Mouse (Mus musculus) midbrain, embryonic 14.5 days (tissue): ENCODE measurements around the gene Nav1. TPM values are rescaled to one million over a fixed set of nuclear protein-coding genes. Genes with fewer than 3 reads are reported as not detected.
A peak's percentile ranks its signal among the peaks of the same experiment; 100 is the strongest.

Source experiments
- ATAC-seq: fragments of 200-750 bp; cut with Nextera tagmentation; 2 replicates; pipeline ENCODE4 v1.8.0; 2017; ENCODE audit warnings: moderate number of reproducible peaks, moderate library complexity; ENCODE audit not compliant: low FRiP score, low TSS enrichment
- DNase-seq: peaks from one replicate; pipeline ENCODE4 v3.0.0-alpha.2; 2015
- H3K27ac ChIP-seq: fragments of 300-500 bp; sonication (generic); replicated peaks from 2 replicates; pipeline ENCODE4 v1.5.1; 2014; ENCODE audit warnings: mild to moderate bottlenecking, low read depth, low read length, moderate library complexity
- H3K27me3 ChIP-seq: fragments of 300-500 bp; sonication (generic); 2 replicates; pipeline ENCODE4 v1.6.1; 2014; ENCODE audit warnings: low read length, control low read depth, mixed read lengths; ENCODE audit not compliant: control insufficient read depth, insufficient read depth
- H3K36me3 ChIP-seq: fragments of 300-500 bp; sonication (generic); 2 replicates; pipeline ENCODE4 v1.6.1; 2014; ENCODE audit warnings: low read length, control low read depth; ENCODE audit not compliant: control insufficient read depth, insufficient read depth
- H3K4me1 ChIP-seq: fragments of 300-500 bp; sonication (generic); 2 replicates; pipeline ENCODE4 v1.6.1; 2014; ENCODE audit warnings: mild to moderate bottlenecking, antibody characterized with exemption, low read length, control low read depth; ENCODE audit not compliant: control insufficient read depth, insufficient read depth
- H3K4me2 ChIP-seq: fragments of 300-500 bp; sonication (generic); 2 replicates; pipeline ENCODE4 v1.6.1; 2014; ENCODE audit warnings: mild to moderate bottlenecking, low read length, moderate library complexity
- H3K4me3 ChIP-seq: fragments of 300-500 bp; sonication (generic); replicated peaks from 2 replicates; pipeline ENCODE4 v1.5.1; 2014; ENCODE audit warnings: low read depth, low read length
- H3K9ac ChIP-seq: fragments of 300-500 bp; sonication (generic); replicated peaks from 2 replicates; pipeline ENCODE4 v1.6.1; 2014; ENCODE audit warnings: mild to moderate bottlenecking, low read length, moderate library complexity
- H3K9me3 ChIP-seq: fragments of 300-500 bp; sonication (generic); 2 replicates; pipeline ENCODE4 v1.6.1; 2016; ENCODE audit warnings: low read length, control low read depth, mixed read lengths; ENCODE audit not compliant: control insufficient read depth
- WGBS: fragments of 180-500 bp; shearing (Covaris S2); extraction: QIAGEN DNeasy Blood & Tissue Kit; methylation state at CpG from one replicate; pipeline ENCODE4 v1.1.7; 2014; 5-methylcytosine and 5-hydroxymethylcytosine counted together
- polyA plus RNA-seq: library from polyadenylated mRNA; unstranded; fragments of >200 nt; fragmentation: Nextera tagmentation; extraction: Ambion mirVana; gene quantifications from 2 replicates; pipeline ENCODE4 v1.2.1, GENCODE M21; 2014

Gene Nav1
- polyA plus RNA-seq, 1 experiment from 2014 or later = 56.3 TPM

GRCm38 (mm10) chr1:135441861-135442260 is 165.2 kb downstream of the Nav1 start:
- Histone ChIP-seq H3K9me3 (no peaks in the 10 kb centered on the region), H3K9ac (no peak overlapping the region), H3K4me3 (no peak overlapping the region), H3K36me3 (peaks cover 82% of the 10 kb centered on the region), H3K4me2 (no peak overlapping the region), H3K4me1 (no peaks in the 10 kb centered on the region), H3K27me3 (no peaks in the 10 kb centered on the region), H3K27ac (no peak overlapping the region)
- DNase-seq (no peak), ATAC-seq (no peak)
- 93% methylated on average over 3 of the region's 3 CpGs for WGBS

- no peak for ATAC-seq
- H3K4me3 ChIP-seq = no peak overlapping the region
- no peak overlapping the region for H3K4me2 ChIP-seq
- no peaks in the 10 kb centered on the region for H3K4me1 ChIP-seq
- peaks cover 82% of the 10 kb centered on the region for H3K36me3 ChIP-seq
- H3K27me3 ChIP-seq = no peaks in the 10 kb centered on the region
- H3K9ac ChIP-seq = no peak overlapping the region
- no peaks in the 10 kb centered on the region for H3K9me3 ChIP-seq
- no peak for DNase-seq
- 96% methylated on average over 6 of the region's 6 CpGs for WGBS
- no peak overlapping the region for H3K27ac ChIP-seq
Observed at GRCm38 (mm10) chr1:135440986-135441385, 166.1 kb downstream of the Nav1 start.

- H3K9me3 ChIP-seq = no peaks in the 10 kb centered on the region
- no peak overlapping the region for H3K4me2 ChIP-seq
- H3K9ac ChIP-seq = no peak overlapping the region
- DNase-seq (no peak), ATAC-seq (no peak)
- WGBS = 87% methylated on average over 6 of the region's 6 CpGs
- no peaks in the 10 kb centered on the region for H3K4me1 ChIP-seq
- H3K27me3 ChIP-seq = no peaks in the 10 kb centered on the region
- H3K27ac ChIP-seq = no peak overlapping the region
- H3K36me3 ChIP-seq = peaks cover 67% of the 10 kb centered on the region
- H3K4me3 ChIP-seq = no peak overlapping the region
Observed at GRCm38 (mm10) chr1:135438801-135439200, 168.3 kb downstream of the Nav1 start.

GRCm38 (mm10) chr1:135435823-135436222 is 171.3 kb downstream of the Nav1 start:
- 49% methylated on average over 2 of the region's 2 CpGs for WGBS
- Histone ChIP-seq H3K4me3 (no peak overlapping the region), H3K9ac (no peak overlapping the region), H3K27me3 (no peaks in the 10 kb centered on the region), H3K27ac (no peak overlapping the region), H3K4me1 (peaks cover 6% of the 10 kb centered on the region), H3K4me2 (no peak overlapping the region), H3K36me3 (peaks cover 38% of the 10 kb centered on the region), H3K9me3 (no peaks in the 10 kb centered on the region)
- ATAC-seq = no peak
- DNase-seq = no peak

- DNase-seq (no peak), ATAC-seq (peak; percentile 76)
- H3K27me3 ChIP-seq = no peaks in the 10 kb centered on the region
- peak overlapping the region; percentile 59 for H3K4me2 ChIP-seq
- WGBS = under 1% methylated on average over 14 of the region's 14 CpGs
- peaks cover 14% of the 10 kb centered on the region for H3K36me3 ChIP-seq
- peak overlapping the region; percentile 87 for H3K9ac ChIP-seq
- H3K4me1 ChIP-seq = peaks cover 22% of the 10 kb centered on the region
- H3K4me3 ChIP-seq = peak overlapping the region; percentile 95
- H3K27ac ChIP-seq = peak overlapping the region; percentile 91
- no peaks in the 10 kb centered on the region for H3K9me3 ChIP-seq
Observed at GRCm38 (mm10) chr1:135430669-135431017, 176.5 kb downstream of the Nav1 start.

GRCm38 (mm10) chr1:135429901-135430668 is 177.0 kb downstream of the Nav1 start, which contains the start of gene Ipo9:
Gene Ipo9 (minus strand): TSS chr1:135430499.
- peaks cover 22% of the 10 kb centered on the region for H3K4me1 ChIP-seq
- under 1% methylated on average over 65 of the region's 65 CpGs for WGBS
- H3K27me3 ChIP-seq = no peaks in the 10 kb centered on the region
- DNase-seq (peak; percentile 98), ATAC-seq (peak; percentile 94)
- no peaks in the 10 kb centered on the region for H3K9me3 ChIP-seq
- peak within 1 kb of the TSS; percentile 91 for H3K27ac ChIP-seq
- peak within 1 kb of the TSS; percentile 59 for H3K4me2 ChIP-seq
- H3K9ac ChIP-seq = peak within 1 kb of the TSS; percentile 87
- peak within 1 kb of the TSS; percentile 95 for H3K4me3 ChIP-seq
- H3K36me3 ChIP-seq = peaks cover 19% of the 10 kb centered on the region

- Histone ChIP-seq H3K4me3 (no peak overlapping the region), H3K27me3 (no peaks in the 10 kb centered on the region), H3K36me3 (peaks cover 35% of the 10 kb centered on the region), H3K4me2 (peak overlapping the region; percentile 59; the same call in 1 of the 2 replicates), H3K9me3 (no peaks in the 10 kb centered on the region), H3K27ac (no peak overlapping the region), H3K4me1 (peaks cover 22% of the 10 kb centered on the region), H3K9ac (no peak overlapping the region)
- WGBS = 95% methylated on average over 6 of the region's 6 CpGs
- ATAC-seq (no peak), DNase-seq (no peak)
Observed at GRCm38 (mm10) chr1:135427390-135427789, 179.7 kb downstream of the Nav1 start.

- no peak overlapping the region for H3K4me2 ChIP-seq
- no peaks in the 10 kb centered on the region for H3K9me3 ChIP-seq
- no peak overlapping the region for H3K4me3 ChIP-seq
- no peak overlapping the region for H3K9ac ChIP-seq
- peaks cover 35% of the 10 kb centered on the region for H3K36me3 ChIP-seq
- H3K4me1 ChIP-seq = peaks cover 22% of the 10 kb centered on the region
- no peak overlapping the region for H3K27ac ChIP-seq
- no peaks in the 10 kb centered on the region for H3K27me3 ChIP-seq
- no peak for ATAC-seq
- no peak for DNase-seq
- WGBS = 94% methylated on average over 10 of the region's 10 CpGs
Observed at GRCm38 (mm10) chr1:135426645-135427044, 180.4 kb downstream of the Nav1 start.

- WGBS = 96% methylated on average over 6 of the region's 6 CpGs
- ATAC-seq (no peak), DNase-seq (no peak)
- no peak overlapping the region for H3K9ac ChIP-seq
- H3K4me3 ChIP-seq = no peak overlapping the region
- no peak overlapping the region for H3K27ac ChIP-seq
- H3K9me3 ChIP-seq = no peaks in the 10 kb centered on the region
- peaks cover 62% of the 10 kb centered on the region for H3K36me3 ChIP-seq
- H3K27me3 ChIP-seq = no peaks in the 10 kb centered on the region
- peaks cover 3% of the 10 kb centered on the region for H3K4me1 ChIP-seq
- no peak overlapping the region for H3K4me2 ChIP-seq
Observed at GRCm38 (mm10) chr1:135422772-135423171, 184.3 kb downstream of the Nav1 start.
